Mouse (Mus musculus) lung, adult 2 months (tissue): ENCODE data around the gene Slc6a8.

Source experiments
- CTCF ChIP-seq: fragments of 200-500 bp; IDR thresholded peaks from 2 replicates; pipeline ENCODE4 v1.5.1; 2011; ENCODE audit warnings: mild to moderate bottlenecking, low read length, control low read depth; ENCODE audit not compliant: insufficient read depth
- POLR2A ChIP-seq: fragments of 200-500 bp; IDR thresholded peaks from 2 replicates; pipeline ENCODE4 v1.6.1; 2011; ENCODE audit warnings: low read depth, mild to moderate bottlenecking, control low read depth, low read length, borderline replicate concordance; ENCODE audit errors: extremely low read depth

GRCm38 (mm10) chrX:73690917-73691629, 18.1 kb downstream of the Slc6a8 start:
- TF ChIP-seq POLR2A (no peak), CTCF (peak; percentile 69)
